Mouse (Mus musculus): Measurements from ENCODE around the gene Samd4b.
"Not testable (repeated sequence)": the region's sequence is repeated elsewhere in the genome, so short reads cannot be mapped to it uniquely, and the experiment has no call there.

The Samd4b gene

DNA sequence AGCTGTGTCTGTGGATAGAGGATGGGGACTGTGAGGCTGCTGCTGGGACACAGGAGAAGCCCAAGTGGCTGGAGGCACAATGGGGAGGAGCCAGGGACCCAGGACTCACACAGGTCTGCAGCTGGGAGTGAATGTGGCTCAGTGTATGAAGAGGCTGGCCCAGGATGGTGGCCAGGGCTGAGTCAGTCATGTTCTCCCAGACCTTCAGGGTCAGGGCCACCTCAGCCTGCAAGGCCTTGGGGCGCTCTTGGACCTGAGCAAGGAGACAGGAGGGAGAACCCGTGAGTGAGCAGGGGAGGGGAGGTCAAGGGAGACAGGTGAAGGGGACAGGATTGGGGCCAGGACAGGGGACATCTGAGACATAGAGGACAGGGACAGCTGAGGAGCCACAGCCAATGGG lies 88.8 kb downstream of the Samd4b start:
- in situ Hi-C loops (cut with MboI, MseI), result not testable (repeated sequence)

GRCm38 (mm10) chr7:28505585-28505984 lies 92.4 kb downstream of the Samd4b start:
- in situ Hi-C loops (cut with MboI, MseI), result no loop called here

DNA sequence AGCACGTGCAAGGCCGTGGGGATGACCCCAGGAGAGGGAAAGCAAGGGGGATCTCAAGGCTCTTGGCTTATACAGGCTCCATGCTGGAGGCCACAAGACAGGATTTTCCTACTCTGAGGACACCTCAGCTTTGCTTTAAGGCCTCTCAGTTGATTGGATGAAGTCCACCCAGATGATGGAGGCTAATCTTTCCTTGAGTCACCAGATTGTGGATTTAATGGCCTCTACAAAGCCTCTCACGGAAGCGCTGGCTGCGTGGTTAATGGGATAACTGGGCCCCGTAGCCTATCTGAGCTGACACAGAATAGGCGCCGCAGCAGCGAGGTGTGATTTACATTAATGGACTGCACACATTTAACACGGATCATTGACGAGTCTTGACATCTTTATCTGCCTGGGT lies 102.5 kb downstream of the Samd4b start:
- in situ Hi-C loops (cut with MboI, MseI), result no loop called here

GRCm38 (mm10) chr7:28492310-28492709 lies 105.6 kb downstream of the Samd4b start:
- in situ Hi-C loops (cut with MboI, MseI), result no loop called here

DNA sequence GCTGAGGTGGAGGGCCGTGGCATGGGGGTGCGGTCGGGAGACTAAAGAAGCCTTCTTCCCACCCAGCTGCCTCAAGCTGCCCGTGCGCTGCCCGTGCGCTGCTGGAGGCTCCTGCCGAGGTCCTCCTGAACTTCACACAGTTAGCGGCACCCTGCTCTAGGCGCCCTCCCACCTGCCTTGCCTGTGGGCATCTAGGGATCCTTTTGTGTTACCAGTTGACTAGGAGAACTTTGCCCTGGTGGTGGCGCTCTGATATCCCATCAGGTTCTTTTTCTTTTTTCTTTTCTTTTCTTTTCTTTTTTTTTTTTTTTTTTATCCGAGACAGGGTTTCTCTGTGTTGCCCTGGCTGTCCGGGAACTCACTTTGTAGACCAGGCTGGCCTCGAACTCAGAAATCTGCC lies 107.0 kb downstream of the Samd4b start:
- in situ Hi-C loops (cut with MboI, MseI), result no loop called here

- in situ Hi-C loops (cut with MboI, MseI), result no loop called here
Observed at GRCm38 (mm10) chr7:28490410-28490809, 107.5 kb downstream of the Samd4b start.

DNA sequence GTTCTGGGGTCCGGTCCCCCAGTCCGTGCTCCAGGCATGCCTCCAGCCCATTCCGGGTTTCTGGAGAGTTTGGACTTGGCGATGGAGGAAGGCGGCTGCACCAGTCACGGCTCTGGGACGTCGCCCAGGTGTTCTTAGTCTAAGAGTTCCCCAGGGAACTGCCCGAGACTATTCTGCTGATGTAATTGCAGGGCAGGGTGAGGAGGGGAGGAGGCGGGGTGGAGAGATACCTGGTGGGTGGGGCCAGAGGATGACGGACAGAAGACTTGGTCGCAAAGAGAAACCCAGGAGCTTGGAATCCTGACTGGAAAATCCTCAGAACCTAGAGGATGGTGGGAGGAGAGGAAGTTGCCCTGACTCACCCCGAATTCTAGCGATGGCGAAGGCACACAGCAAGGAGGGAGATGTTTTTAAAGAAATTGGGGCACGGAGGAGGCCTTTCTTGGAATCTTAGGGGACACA lies 109.9 kb downstream of the Samd4b start:
- in situ Hi-C loops (cut with MboI, MseI), result no loop called here

GRCm38 (mm10) chr7:28484192-28484591 lies 113.8 kb downstream of the Samd4b start:
- in situ Hi-C loops (cut with MboI, MseI), result no loop called here

DNA sequence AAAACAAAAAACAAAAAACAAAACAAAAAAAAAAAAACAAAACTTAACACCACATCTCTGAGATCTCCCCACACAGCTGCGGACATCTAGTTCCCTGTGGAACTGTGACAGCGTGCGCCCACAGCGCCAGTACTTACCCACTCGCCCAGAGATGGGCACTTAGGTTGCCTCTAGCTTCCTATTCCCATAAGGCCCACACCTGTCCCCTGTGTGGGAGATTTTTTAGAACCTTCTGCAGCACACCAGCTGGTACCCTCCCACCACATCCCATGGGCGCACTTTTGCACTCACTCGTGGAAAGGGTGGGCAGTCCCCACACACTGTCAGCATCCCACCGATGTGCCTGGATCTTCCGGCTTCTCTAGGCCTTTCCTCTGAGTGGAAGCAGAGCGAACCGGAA lies 115.1 kb downstream of the Samd4b start:
- in situ Hi-C loops (cut with MboI, MseI), result no loop called here

DNA sequence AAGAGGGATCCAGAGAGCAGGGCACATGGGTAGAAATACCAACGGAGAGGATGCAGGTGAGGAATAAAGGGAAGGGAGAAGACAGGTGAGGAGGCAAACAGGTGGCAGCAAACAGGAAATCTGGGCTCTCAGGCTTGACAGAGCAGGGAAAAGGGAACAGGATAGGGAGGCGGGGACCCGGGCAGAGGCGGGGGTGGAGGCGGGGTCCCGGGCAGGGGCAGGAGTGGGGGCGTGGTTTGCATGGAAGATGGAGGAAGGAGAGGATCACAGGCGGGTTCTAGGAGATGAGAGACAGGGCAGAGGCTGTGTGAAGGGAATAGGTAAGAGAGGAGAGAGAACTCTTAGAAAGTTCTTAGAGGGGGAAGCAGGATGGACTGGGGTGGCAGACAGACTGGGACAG lies 119.1 kb downstream of the Samd4b start:
- in situ Hi-C loops (cut with MboI, MseI), result no loop called here

GRCm38 (mm10) chr7:28477363-28477762 lies 120.6 kb downstream of the Samd4b start:
- in situ Hi-C loops (cut with MboI, MseI), result no loop called here

GRCm38 (mm10) chr7:28476191-28476590 lies 121.8 kb downstream of the Samd4b start:
- in situ Hi-C loops (cut with MboI, MseI), result no loop called here

DNA sequence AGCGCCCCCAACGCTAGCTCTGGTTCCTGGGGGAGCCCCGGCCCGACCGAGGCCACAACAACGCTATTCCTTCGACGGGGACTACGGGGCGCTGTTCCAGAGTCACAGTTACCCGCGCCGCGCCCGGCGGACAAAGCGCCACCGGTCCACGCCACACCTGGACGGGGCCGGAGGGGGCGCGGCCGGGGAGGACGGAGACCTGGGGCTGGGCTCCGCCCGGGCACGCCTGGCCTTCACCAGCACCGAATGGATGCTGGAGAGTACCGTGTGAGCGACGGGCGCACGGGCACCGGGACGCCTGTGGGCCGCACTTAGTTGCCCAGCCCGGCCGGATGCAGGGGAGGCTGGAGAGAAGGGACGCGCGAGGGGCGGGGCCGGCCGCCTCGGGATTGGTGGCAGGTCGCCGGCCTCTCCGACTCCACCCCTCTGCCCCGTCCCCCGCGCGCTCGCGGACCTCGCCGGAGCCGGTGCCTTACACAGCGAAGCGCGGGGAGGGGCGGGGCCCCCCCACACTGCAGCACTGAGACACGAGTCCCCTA lies 130.7 kb downstream of the Samd4b start:
- in situ Hi-C loops (cut with MboI, MseI), result no loop called here

DNA sequence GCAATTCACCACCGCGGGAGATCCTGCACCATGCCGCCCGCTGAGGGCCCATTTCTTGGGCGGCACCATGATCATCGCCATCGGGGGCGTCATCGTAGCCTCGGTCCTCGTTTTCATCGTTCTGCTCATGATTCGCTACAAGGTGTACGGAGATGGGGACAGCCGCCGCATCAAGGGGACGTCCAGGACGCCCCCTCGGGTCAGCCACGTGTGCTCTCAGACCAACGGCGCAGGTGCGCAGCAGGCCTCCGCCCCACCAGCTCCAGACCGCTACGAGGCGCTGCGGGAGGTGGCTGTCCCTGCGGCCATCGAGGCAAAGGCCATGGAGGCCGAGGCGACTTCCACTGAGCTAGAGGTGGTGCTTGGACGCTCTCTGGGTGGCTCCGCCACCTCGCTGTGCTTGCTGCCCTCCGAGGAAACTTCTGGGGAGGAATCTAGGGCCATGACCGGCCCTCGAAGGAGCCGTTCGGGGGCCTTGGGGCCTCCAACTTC lies 131.2 kb downstream of the Samd4b start:
- in situ Hi-C loops (cut with MboI, MseI), result no loop called here

GRCm38 (mm10) chr7:28464416-28465212 lies 133.3 kb downstream of the Samd4b start:
- in situ Hi-C loops (cut with MboI, MseI), result no loop called here

DNA sequence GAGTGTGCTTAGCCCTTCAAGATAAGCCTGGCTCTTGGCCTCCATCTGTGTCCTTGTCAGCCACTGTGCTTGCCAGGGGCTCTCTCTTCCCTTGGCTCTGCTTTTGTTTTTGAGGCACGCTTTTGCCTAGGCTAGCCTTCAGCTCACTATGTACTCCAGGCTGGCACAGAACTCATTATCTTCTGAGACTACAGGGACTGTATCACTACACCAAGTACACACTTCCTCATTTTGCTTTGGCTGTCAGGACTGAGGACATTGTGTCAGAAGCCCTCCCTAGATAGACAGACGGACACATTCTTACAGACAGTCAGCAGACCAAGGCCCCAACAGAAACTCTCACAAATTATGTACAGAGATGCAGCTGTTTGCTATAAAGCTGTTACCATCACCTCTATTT lies 135.2 kb downstream of the Samd4b start:
- in situ Hi-C loops (cut with MboI, MseI), result no loop called here

- in situ Hi-C loops (cut with MboI, MseI), result no loop called here
Observed at GRCm38 (mm10) chr7:28460361-28460760, 137.6 kb downstream of the Samd4b start.

DNA sequence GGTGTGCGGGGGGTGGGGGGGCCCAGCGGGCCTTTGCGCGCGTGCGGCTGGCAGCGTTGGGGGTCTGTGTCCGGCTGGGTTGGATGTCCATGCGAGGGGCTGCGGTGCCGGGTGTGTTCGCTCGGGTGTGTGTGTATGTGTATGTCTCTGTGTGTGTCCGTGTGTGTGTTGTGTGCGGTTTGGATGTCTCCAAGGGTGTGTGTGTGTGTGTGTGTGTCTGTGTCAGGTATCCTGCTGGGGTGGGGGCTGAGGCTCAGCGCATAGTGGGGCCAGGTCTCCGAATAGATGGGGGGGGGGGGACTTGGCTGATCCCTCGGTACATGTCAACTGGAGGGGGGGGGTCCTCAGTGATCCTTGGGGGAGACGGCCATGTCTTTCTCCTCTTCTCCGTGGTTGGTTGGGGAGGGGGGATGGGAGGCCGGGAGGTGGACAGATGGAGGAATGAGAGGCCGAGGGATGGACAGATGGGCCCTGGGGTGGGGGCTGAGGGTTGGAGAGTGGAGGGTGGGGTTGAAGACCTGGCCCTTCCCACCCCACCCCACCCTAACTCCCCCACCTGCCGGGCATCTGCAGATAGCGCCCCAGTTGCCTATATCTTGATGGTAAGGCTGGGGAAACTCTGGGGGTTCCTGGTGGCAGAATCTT lies 145.5 kb downstream of the Samd4b start:
- in situ Hi-C loops (cut with MboI, MseI), result loop anchor here (5.0 kb wide), 2 partner anchors 75 to 140 kb away; no protein-coding TSS in a partner anchor

- in situ Hi-C loops (cut with MboI, MseI), result loop anchor here (5.0 kb wide), 2 partner anchors 76 to 141 kb away; no protein-coding TSS in a partner anchor
Observed at GRCm38 (mm10) chr7:28451531-28452360, 146.2 kb downstream of the Samd4b start, which contains the start of gene Lrfn1. Gene Lrfn1, plus strand, starts transcription at chr7:28451980.

- in situ Hi-C loops (cut with MboI, MseI), result no loop called here
Observed at GRCm38 (mm10) chr7:28447865-28448820, 149.8 kb downstream of the Samd4b start.

Data from T-helper 1 cell (primary cell).